Mouse (Mus musculus) macrophage (primary cell): ENCODE measurements around the gene Dmc1. TPM values are rescaled to one million over a fixed set of nuclear protein-coding genes. Genes with fewer than 3 reads are reported as not detected.

Source experiments
- H3K27ac ChIP-seq: fragments of 350-480 bp; formaldehyde crosslinking; 2 replicates; pipeline ENCODE4 v1.9.0; 2021
- H3K36me3 ChIP-seq: fragments of 350-480 bp; formaldehyde crosslinking; 2 replicates; pipeline ENCODE4 v1.9.0; 2021; ENCODE audit errors: inconsistent target
- H3K4me3 ChIP-seq: fragments of 350-480 bp; formaldehyde crosslinking; 2 replicates; pipeline ENCODE4 v1.9.0; 2021; ENCODE audit errors: inconsistent target
- H3K79me2 ChIP-seq: fragments of 350-480 bp; formaldehyde crosslinking; 2 replicates; pipeline ENCODE4 v1.9.0; 2021; ENCODE audit errors: inconsistent target
- WGBS: methylation state at CpG from one replicate; pipeline ENCODE4 v1.1.7; 2026; ENCODE audit warnings: inconsistent platforms; ENCODE audit not compliant: missing documents; 5-methylcytosine and 5-hydroxymethylcytosine counted together
- polyA plus RNA-seq: library from polyadenylated mRNA; stranded (reverse); fragments of 250-400 nt; gene quantifications from 3 replicates; pipeline ENCODE4 v1.2.4, GENCODE M21; 2018; ENCODE audit warnings: inconsistent platforms

The Dmc1 gene
- polyA plus RNA-seq, 1 experiment from 2014 or later = not detected

- Histone ChIP-seq H3K4me3 (no peak overlapping the region), H3K36me3 (no peaks in the 10 kb centered on the region), H3K79me2 (no peaks in the 10 kb centered on the region), H3K27ac (no peak overlapping the region)
- 5% methylated on average over 51 of the region's 61 CpGs for WGBS
Measured at GRCm38 (mm10) chr15:79511553-79512320, 93.2 kb downstream of the Dmc1 start.

Other genes with a start within 250 kb of the Dmc1 start
- 40.4 to 55.8 TPM (median 48.1 TPM) in 3 replicates for gene Tmem184b, start 201.5 kb downstream of the Dmc1 start, polyA plus RNA-seq
- gene Csnk1e, start 149.5 kb downstream of the Dmc1 start, polyA plus RNA-seq = 18.1 to 38.8 TPM (median 37.6 TPM) in 3 replicates
- gene Kcnj4, start 99.9 kb downstream of the Dmc1 start, polyA plus RNA-seq = not detected in 3 replicates
- gene Kdelr3, start 88.7 kb downstream of the Dmc1 start, polyA plus RNA-seq = not detected in 3 replicates
- gene Ddx17, start 58.4 kb downstream of the Dmc1 start, polyA plus RNA-seq = 83.2 to 165 TPM (median 122 TPM) in 3 replicates
- gene Fam227a, start 53.8 kb upstream of the Dmc1 start, polyA plus RNA-seq = 0.34 to 1.0 TPM in 2 of 3 replicates, not detected in the other
- gene Cby1, start 54.1 kb upstream of the Dmc1 start, polyA plus RNA-seq = 11.0 to 24.8 TPM (median 14.4 TPM) in 3 replicates
- gene Tomm22, start 65.8 kb upstream of the Dmc1 start, polyA plus RNA-seq = 71.6 to 131 TPM (median 97.1 TPM) in 3 replicates
- gene Josd1, start 82.8 kb upstream of the Dmc1 start, polyA plus RNA-seq = 13.3 to 18.4 TPM (median 16.8 TPM) in 3 replicates
- gene Gtpbp1, start 85.7 kb upstream of the Dmc1 start, polyA plus RNA-seq = 18.0 to 29.2 TPM (median 22.4 TPM) in 3 replicates
- 29.8 to 44.7 TPM (median 30.4 TPM) in 3 replicates for gene Sun2, start 137.4 kb upstream of the Dmc1 start, polyA plus RNA-seq
- gene Dnal4, start 172.7 kb upstream of the Dmc1 start, polyA plus RNA-seq = 16.8 to 18.9 TPM (median 17.3 TPM) in 3 replicates
- 0.20 to 0.89 TPM (median 0.76 TPM) in 3 replicates for gene Nptxr, start 199.7 kb upstream of the Dmc1 start, polyA plus RNA-seq
- gene Npcd, start 229.1 kb upstream of the Dmc1 start, polyA plus RNA-seq = not detected in 3 replicates
- gene Cbx6, start 229.6 kb upstream of the Dmc1 start, polyA plus RNA-seq = 5.7 to 7.7 TPM (median 6.8 TPM) in 3 replicates